Mouse (Mus musculus) T-cell, adult 2 months (primary cell): Measurements from ENCODE around the gene Gnpat.

Experiments used
- DNase-seq: peaks from one replicate; pipeline ENCODE4 v3.0.0; 2022; ENCODE audit warnings: low spot score

Gnpat gene

GRCm38 (mm10) chr8:124898251-124898905 is 35.5 kb downstream of the Gnpat start:
- DNase-seq: no peak

- no peak for DNase-seq
Measured at GRCm38 (mm10) chr8:124903198-124903597, 40.4 kb downstream of the Gnpat start.

- DNase-seq: no peak
Measured at GRCm38 (mm10) chr8:124905482-124905881, 42.6 kb downstream of the Gnpat start.

- DNase-seq: no peak
Measured at GRCm38 (mm10) chr8:124909936-124910335, 47.1 kb downstream of the Gnpat start.

- no peak for DNase-seq
Measured at GRCm38 (mm10) chr8:124910349-124910748, 47.5 kb downstream of the Gnpat start.

GRCm38 (mm10) chr8:124911938-124912872 is 49.4 kb downstream of the Gnpat start:
- no peak for DNase-seq

GRCm38 (mm10) chr8:124914061-124914460 is 51.2 kb downstream of the Gnpat start:
- no peak for DNase-seq

GRCm38 (mm10) chr8:124917741-124918484 is 55.1 kb downstream of the Gnpat start:
- DNase-seq: no peak

- no peak for DNase-seq
Measured at GRCm38 (mm10) chr8:124921369-124922279, 58.8 kb downstream of the Gnpat start.

- DNase-seq: no peak
Measured at GRCm38 (mm10) chr8:124922490-124923089, 59.8 kb downstream of the Gnpat start.

GRCm38 (mm10) chr8:124923971-124924652 is 61.3 kb downstream of the Gnpat start:
- DNase-seq: no peak

- DNase-seq: no peak
Measured at GRCm38 (mm10) chr8:124925544-124926266, 62.9 kb downstream of the Gnpat start.

GRCm38 (mm10) chr8:124926351-124926771 is 63.5 kb downstream of the Gnpat start:
- no peak for DNase-seq

- no peak for DNase-seq
Measured at GRCm38 (mm10) chr8:124929006-124929405, 66.2 kb downstream of the Gnpat start.

GRCm38 (mm10) chr8:124930086-124930485 is 67.3 kb downstream of the Gnpat start:
- no peak for DNase-seq

GRCm38 (mm10) chr8:124930649-124931048 is 67.8 kb downstream of the Gnpat start:
- no peak for DNase-seq

- DNase-seq: no peak
Measured at GRCm38 (mm10) chr8:124932435-124932834, 69.6 kb downstream of the Gnpat start.

GRCm38 (mm10) chr8:124935116-124935515 is 72.3 kb downstream of the Gnpat start:
- no peak for DNase-seq

- no peak for DNase-seq
Measured at GRCm38 (mm10) chr8:124936699-124937098, 73.9 kb downstream of the Gnpat start.

- DNase-seq: no peak
Measured at GRCm38 (mm10) chr8:124937293-124937692, 74.5 kb downstream of the Gnpat start.
